Mouse (Mus musculus): Measurements from ENCODE around the gene Shisa3.

DNA sequence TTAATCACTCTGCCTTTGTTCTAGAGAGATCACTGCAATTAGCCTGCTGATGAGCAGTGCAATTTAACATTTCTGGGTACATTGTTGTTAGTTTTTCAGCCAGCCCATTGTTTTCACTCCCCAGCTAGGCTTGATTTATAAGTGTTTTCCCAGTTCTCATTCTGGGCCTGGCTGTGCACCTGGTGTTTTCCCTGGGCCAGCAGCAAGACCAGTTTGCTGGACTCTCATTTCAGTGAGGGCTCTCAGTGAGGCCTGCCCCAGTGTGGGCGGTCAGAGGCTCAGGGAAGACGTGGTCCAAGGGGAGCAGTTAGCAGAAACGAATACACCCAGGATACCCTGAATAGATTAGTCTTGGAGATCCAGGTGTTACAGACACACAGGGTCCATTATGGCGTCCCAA is 49.0 kb upstream of the Shisa3 start:
- no peak for TF ChIP-seq GATA1 (IDR thresholded peaks at IDR 0.05; ENCODE audit: low read length)
- TF ChIP-seq TAL1 (IDR thresholded peaks at IDR 0.05; ENCODE audit: low read length): no peak
